Comparison of ENCODE assay signal across 22 mouse cellular contexts in genomic region chr5:118510969-118511368, GRCm38 (mm10).
"Had no signal": no experiment of that assay in that cellular context is flagged by ENCODE, and none has a peak within 500 bp of the region (broad histone marks: within the 10 kb centered on the region; RNA-seq: fewer than 3 reads in every experiment).

No protein-coding gene starts in this region.

- H3K4me3 ChIP-seq: layer of hippocampus, adult 2 months; limb, embryonic 12.5 days; limb, embryonic 15.5 days; midbrain, embryonic 12.5 days; midbrain, embryonic 15.5 days; neural tube, embryonic 12.5 days; neural tube, embryonic 15.5 days; stomach, embryonic 15.5 days had no signal

- H3K27ac ChIP-seq: kidney, postnatal 0 days; layer of hippocampus, adult 2 months; limb, embryonic 12.5 days; limb, embryonic 15.5 days; liver, embryonic 14.5 days; macrophage; midbrain, embryonic 12.5 days; midbrain, embryonic 15.5 days; neural tube, embryonic 12.5 days; neural tube, embryonic 15.5 days; stomach, embryonic 15.5 days had no signal

- H3K9me3 ChIP-seq: limb, embryonic 12.5 days; limb, embryonic 15.5 days; midbrain, embryonic 12.5 days; midbrain, embryonic 15.5 days; neural tube, embryonic 12.5 days; neural tube, embryonic 15.5 days; stomach, embryonic 15.5 days had no signal

- H3K9ac ChIP-seq: limb, embryonic 12.5 days; limb, embryonic 15.5 days; liver, embryonic 14.5 days; liver, postnatal 0 days; lung, embryonic 14.5 days; midbrain, embryonic 12.5 days; midbrain, embryonic 15.5 days; neural tube, embryonic 12.5 days; neural tube, embryonic 15.5 days; stomach, embryonic 15.5 days had no signal

- ATAC-seq: liver, postnatal 0 days; lung, postnatal 0 days; midbrain, embryonic 15.5 days had no signal

- H3K27me3 ChIP-seq: limb, embryonic 12.5 days; limb, embryonic 15.5 days; stomach, embryonic 15.5 days had no signal

- DNase-seq: kidney, postnatal 25 days; left cerebral cortex, postnatal 4 days; liver, postnatal 0 days; lung, embryonic 14.5 days; right cerebral cortex, adult 18-20 months; right cerebral cortex, postnatal 14 days; right cerebral cortex, postnatal 4 days; thymus, adult 18-20 months; thymus, postnatal 36 days had no signal

- H3K4me2 ChIP-seq: limb, embryonic 12.5 days; limb, embryonic 15.5 days; liver, embryonic 11.5 days; lung, embryonic 14.5 days; midbrain, embryonic 12.5 days; midbrain, embryonic 15.5 days; neural tube, embryonic 12.5 days; neural tube, embryonic 15.5 days; stomach, embryonic 15.5 days had no signal

- H3K36me3 ChIP-seq: limb, embryonic 12.5 days; limb, embryonic 15.5 days; midbrain, embryonic 12.5 days; midbrain, embryonic 15.5 days; neural tube, embryonic 12.5 days; neural tube, embryonic 15.5 days; stomach, embryonic 15.5 days had no signal
